Mouse (Mus musculus) mature B cell (primary cell): ENCODE results near the gene Keg1.
"Not testable (repeated sequence)": the region's sequence is repeated elsewhere in the genome, so short reads cannot be mapped to it uniquely, and the experiment has no call there.

Experiments used
- in situ Hi-C: fragments of 300-500 bp; cut with MboI; formaldehyde crosslinking; loops from 2 replicates; pipeline ENCODE4 v1.14.3; 2019

Keg1 gene

GRCm38 (mm10) chr19:12695590-12695989 lies at the start of gene Keg1:
Gene Keg1 (plus strand): TSS chr19:12695786.
- in situ Hi-C loops, result no loop called here

GRCm38 (mm10) chr19:12649511-12649910 lies 46.1 kb upstream of the Keg1 start:
- in situ Hi-C loops, result no loop called here

GRCm38 (mm10) chr19:12666156-12666555 lies 29.4 kb upstream of the Keg1 start:
- in situ Hi-C loops, result no loop called here

- in situ Hi-C loops, result not testable (repeated sequence)
These were observed 27.0 kb upstream of the Keg1 start for GRCm38 (mm10) chr19:12668601-12669000.

GRCm38 (mm10) chr19:12670139-12670538 lies 25.4 kb upstream of the Keg1 start, which contains the start of gene Olfr1442:
Gene Olfr1442 (plus strand): TSS chr19:12670439.
- in situ Hi-C loops, result no loop called here

GRCm38 (mm10) chr19:12671051-12671450 lies 24.5 kb upstream of the Keg1 start:
- in situ Hi-C loops, result no loop called here

GRCm38 (mm10) chr19:12677812-12678211 lies 17.8 kb upstream of the Keg1 start, which contains the start of gene Olfr1443:
Gene Olfr1443 (plus strand): TSS chr19:12678112.
- in situ Hi-C loops, result no loop called here

- in situ Hi-C loops, result no loop called here
These were observed 10.9 kb upstream of the Keg1 start for GRCm38 (mm10) chr19:12684638-12685037.

GRCm38 (mm10) chr19:12685231-12685630 lies 10.4 kb upstream of the Keg1 start:
- in situ Hi-C loops, result no loop called here

GRCm38 (mm10) chr19:12696221-12696620 lies 635 bp downstream of the Keg1 start:
- in situ Hi-C loops, result no loop called here

GRCm38 (mm10) chr19:12708458-12708857 lies 12.9 kb downstream of the Keg1 start:
- in situ Hi-C loops, result no loop called here

- in situ Hi-C loops, result no loop called here
These were observed 13.4 kb downstream of the Keg1 start for GRCm38 (mm10) chr19:12708986-12709385.

GRCm38 (mm10) chr19:12719189-12719588 lies 23.6 kb downstream of the Keg1 start:
- in situ Hi-C loops, result no loop called here

- in situ Hi-C loops, result no loop called here
These were observed 24.9 kb downstream of the Keg1 start for GRCm38 (mm10) chr19:12720463-12720862.

- in situ Hi-C loops, result not testable (repeated sequence)
These were observed 25.3 kb downstream of the Keg1 start for GRCm38 (mm10) chr19:12720919-12721318.

GRCm38 (mm10) chr19:12721596-12721995 lies 26.0 kb downstream of the Keg1 start:
- in situ Hi-C loops, result not testable (repeated sequence)

- in situ Hi-C loops, result no loop called here
These were observed 26.7 kb downstream of the Keg1 start for GRCm38 (mm10) chr19:12722308-12722707.

- in situ Hi-C loops, result no loop called here
These were observed 30.3 kb downstream of the Keg1 start for GRCm38 (mm10) chr19:12725851-12726250.

GRCm38 (mm10) chr19:12731036-12731435 lies 35.5 kb downstream of the Keg1 start:
- in situ Hi-C loops, result no loop called here

GRCm38 (mm10) chr19:12731950-12732349 lies 36.4 kb downstream of the Keg1 start:
- in situ Hi-C loops, result no loop called here

GRCm38 (mm10) chr19:12756286-12756685 lies 60.7 kb downstream of the Keg1 start:
- in situ Hi-C loops, result no loop called here

- in situ Hi-C loops, result no loop called here
These were observed 63.4 kb downstream of the Keg1 start for GRCm38 (mm10) chr19:12758936-12759478.

- in situ Hi-C loops, result no loop called here
These were observed 64.1 kb downstream of the Keg1 start for GRCm38 (mm10) chr19:12759656-12760055.
